Mouse (Mus musculus): ENCODE data around the gene Eepd1. TPM values are rescaled to one million over a fixed set of nuclear protein-coding genes. Genes with fewer than 3 reads are reported as not detected.
"Not testable (repeated sequence)": the region's sequence is repeated elsewhere in the genome, so short reads cannot be mapped to it uniquely, and the experiment has no call there.

Eepd1 gene
- polyA plus RNA-seq (2012; ENCODE audit: insufficient read depth, insufficient read length, missing spikeins): 13.9 and 15.6 TPM in 2 replicates

DNA sequence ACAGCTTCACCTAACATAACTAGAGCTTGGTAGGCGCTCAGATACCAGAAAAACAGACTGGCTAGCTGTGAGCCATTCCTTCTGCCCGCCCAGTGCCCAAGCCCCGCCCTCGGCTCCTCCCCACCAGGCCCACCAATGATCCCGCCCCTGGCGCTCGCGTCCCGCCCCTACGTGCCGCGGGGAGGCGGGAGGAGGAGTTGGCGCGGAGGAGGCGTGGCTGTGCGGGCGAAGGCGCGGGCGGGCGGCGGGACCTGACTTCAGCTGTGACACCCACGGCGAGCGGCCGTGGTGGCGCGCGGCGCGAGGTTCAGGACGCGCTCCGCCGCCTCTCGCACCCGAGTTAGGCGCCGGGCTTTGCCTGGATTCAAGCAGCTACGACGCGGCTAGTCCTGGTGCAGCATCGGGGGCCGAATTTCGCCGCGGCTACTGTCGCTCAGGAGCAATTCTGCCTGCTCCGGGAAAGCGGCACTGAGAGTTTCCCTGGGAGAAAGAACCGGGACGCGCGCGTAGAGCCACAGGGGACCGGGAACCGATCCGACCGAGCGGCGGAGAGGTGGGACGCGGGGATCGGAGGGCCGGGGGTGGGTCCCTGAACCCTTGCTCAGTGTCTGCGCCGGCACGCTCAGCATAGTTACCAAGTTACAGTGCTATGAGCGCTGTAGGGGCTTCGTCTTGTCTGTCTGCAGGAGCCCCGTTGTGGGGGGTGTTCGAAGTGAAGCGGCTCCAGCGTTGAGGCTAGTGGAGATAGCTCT lies at the start of gene Eepd1:
TSS of gene Eepd1 (plus strand) at position 204 of the 752 bp plus-strand sequence.
- Histone ChIP-seq H3K4me3 (ENCODE audit: insufficient read depth, low read depth, low read length) (peak within 1 kb of the TSS; percentile 93), H3K27ac (replicated peaks; ENCODE audit: low read depth, low read length) (peak within 1 kb of the TSS; percentile 61), H3K4me1 (ENCODE audit: control insufficient read depth, insufficient read depth, insufficient read length, low read length) (peaks cover 22% of the 10 kb centered on the region)

DNA sequence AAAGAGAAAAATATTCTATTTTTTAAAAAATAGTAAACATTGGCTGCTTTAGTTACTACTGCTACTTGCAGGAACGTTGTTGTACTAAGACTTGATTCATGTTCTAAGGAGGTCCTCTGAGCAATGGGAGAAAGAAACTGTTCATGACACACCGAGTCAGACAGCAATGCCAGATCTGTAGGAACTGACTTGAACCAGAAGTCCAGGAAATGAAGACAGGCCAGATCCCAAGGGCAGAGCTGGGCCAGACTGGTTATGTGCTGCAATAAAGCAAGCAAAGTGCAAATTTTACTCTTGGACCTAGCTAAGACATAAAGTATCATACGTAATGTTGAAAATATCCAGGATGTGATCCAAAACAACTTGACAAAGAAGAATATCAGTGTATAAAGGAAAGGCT lies 42.5 kb upstream of the Eepd1 start:
- Histone ChIP-seq H3K4me1 (ENCODE audit: control insufficient read depth, insufficient read depth, insufficient read length, low read length) (peaks cover 3% of the 10 kb centered on the region; the same call in 1 of the 2 replicates), H3K27ac (replicated peaks; ENCODE audit: low read depth, low read length) (peak overlapping the region; percentile 23; the same call in 1 of the 2 replicates), H3K4me3 (ENCODE audit: insufficient read depth, low read depth, low read length) (no peak overlapping the region)

DNA sequence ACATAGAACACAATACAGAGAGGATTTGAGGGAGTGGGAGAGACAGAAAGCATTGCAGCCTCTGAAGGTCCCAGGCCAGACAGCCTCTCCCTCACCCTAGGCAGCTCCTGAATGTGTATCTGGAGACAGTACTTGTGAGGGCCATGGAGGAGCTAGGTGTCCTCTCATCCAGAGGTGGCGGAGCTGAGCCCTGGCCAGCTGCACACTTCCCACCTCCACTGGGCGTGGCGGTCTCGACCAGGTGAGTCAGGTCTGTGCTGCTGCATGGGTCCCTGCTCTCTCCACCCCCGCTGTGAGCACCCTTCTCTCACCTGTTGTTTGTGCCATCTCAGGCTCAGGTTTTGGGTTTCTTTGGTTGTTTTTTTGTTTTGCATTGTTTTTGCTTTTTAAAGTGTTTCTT lies 41.3 kb upstream of the Eepd1 start:
- H3K4me1 ChIP-seq (ENCODE audit: control insufficient read depth, insufficient read depth, insufficient read length, low read length); H3K4me3 ChIP-seq (ENCODE audit: insufficient read depth, low read depth, low read length): not testable (repeated sequence)
- H3K27ac ChIP-seq (replicated peaks; ENCODE audit: low read depth, low read length): peak overlapping the region; percentile 68

DNA sequence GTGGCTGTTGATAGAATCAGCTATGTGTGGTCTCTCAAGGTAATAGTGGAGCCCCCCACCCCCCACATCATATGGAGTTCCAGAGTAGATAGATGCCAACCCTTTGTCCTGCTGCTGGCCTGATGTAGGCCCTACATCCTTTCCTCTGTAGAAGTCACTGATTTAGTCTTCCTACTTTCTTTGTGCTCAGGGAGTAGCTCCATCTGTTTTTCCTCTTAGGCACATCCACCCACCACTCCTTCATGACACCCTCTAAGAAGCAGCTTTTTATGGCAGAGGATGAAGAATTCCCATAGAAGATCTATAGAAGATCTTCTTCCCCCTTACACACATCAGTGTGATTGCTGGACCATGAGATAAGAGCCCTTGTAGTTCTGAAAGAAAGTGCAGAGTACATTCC lies 39.3 kb upstream of the Eepd1 start:
- peaks cover 3% of the 10 kb centered on the region; the same call in 1 of the 2 replicates for H3K4me1 ChIP-seq (ENCODE audit: control insufficient read depth, insufficient read depth, insufficient read length, low read length)
- no peak overlapping the region for H3K4me3 ChIP-seq (ENCODE audit: insufficient read depth, low read depth, low read length)
- no peak overlapping the region for H3K27ac ChIP-seq (replicated peaks; ENCODE audit: low read depth, low read length)

DNA sequence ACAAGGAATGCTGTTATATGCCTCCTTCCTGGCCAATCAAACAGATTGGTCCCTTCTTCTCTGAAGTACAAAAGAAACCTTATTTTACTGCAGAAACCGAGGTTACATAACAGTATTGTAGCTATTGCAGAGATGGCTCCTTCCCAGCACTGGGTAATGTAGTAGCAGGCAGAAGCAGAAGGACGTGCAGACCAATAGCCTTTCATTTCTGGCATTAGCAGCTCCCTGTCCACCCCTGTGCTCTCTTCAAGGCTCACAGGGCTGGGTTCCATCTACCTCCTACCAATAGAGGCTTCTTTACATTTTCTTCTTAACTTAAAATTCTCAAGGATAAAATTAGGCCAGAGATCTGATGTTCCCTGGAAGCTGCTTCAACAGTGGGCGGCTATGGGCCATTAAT lies 38.3 kb upstream of the Eepd1 start:
- Histone ChIP-seq H3K27ac (replicated peaks; ENCODE audit: low read depth, low read length) (0 out of 2 replicates have a peak overlapping the region, but pooled peaks have one; percentile 13), H3K4me3 (ENCODE audit: insufficient read depth, low read depth, low read length) (no peak overlapping the region), H3K4me1 (ENCODE audit: control insufficient read depth, insufficient read depth, insufficient read length, low read length) (peaks cover 3% of the 10 kb centered on the region; the same call in 1 of the 2 replicates)

DNA sequence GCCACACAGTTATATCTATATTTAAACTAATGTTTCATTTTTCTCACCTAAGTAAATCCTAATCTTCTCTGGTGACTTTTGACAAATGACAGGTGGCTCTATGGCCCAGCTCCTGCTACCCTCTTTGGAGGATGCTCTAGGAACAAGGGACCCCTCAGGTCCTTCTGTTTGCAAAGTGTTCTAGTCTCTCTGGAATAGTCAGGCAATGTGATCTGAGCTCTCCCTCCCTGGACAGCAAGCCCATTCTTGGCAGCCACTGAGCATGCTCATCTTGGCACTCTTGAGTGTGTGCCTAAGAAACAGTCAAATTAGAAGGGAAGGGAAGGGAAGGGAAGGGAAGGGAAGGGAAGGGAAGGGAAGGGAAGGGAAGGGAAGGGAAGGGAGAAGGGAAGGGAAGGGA lies 37.8 kb upstream of the Eepd1 start:
- H3K27ac ChIP-seq (replicated peaks; ENCODE audit: low read depth, low read length): no peak overlapping the region
- peaks cover 3% of the 10 kb centered on the region; the same call in 1 of the 2 replicates for H3K4me1 ChIP-seq (ENCODE audit: control insufficient read depth, insufficient read depth, insufficient read length, low read length)
- no peak overlapping the region for H3K4me3 ChIP-seq (ENCODE audit: insufficient read depth, low read depth, low read length)

DNA sequence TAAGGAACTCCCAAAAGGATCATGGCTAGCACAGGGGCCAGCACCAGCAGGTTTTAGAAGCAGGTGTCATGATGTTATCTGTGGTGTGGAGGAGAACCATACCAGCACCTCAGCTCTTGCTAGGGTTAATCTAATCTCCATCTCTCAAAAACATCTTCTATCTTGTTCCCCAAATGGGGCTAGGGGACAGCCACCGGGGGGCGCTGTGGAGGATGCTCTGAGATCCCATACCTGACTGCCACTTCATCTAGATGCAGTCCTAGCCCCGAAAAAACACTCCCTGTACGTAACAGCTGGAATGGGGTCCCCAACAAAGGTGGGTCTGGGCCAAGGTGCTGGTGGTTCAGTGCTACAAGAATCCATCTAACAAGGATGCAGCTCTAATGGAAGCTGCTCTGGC lies 31.0 kb upstream of the Eepd1 start:
- H3K4me3 ChIP-seq (ENCODE audit: insufficient read depth, low read depth, low read length): no peak overlapping the region
- no peak overlapping the region for H3K27ac ChIP-seq (replicated peaks; ENCODE audit: low read depth, low read length)
- no peaks in the 10 kb centered on the region for H3K4me1 ChIP-seq (ENCODE audit: control insufficient read depth, insufficient read depth, insufficient read length, low read length)

DNA sequence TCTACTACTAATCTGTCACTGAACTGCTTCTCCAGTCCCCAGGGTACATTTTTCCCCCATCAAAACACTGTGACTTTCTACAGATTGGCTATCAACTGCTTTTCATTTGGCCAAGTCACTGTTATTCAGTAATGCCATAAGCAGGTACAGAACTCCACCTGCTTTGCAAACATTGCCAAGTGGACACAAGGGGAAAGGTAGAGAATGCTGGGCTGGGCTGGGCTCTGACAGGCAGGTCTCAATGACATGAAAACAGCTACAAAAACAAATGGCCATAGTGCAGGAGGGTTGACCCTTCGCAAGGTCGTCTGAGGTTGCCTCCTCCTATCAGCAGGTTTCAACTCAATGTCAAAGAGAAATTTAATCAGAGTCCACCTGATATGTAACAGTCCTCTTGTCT lies 26.3 kb upstream of the Eepd1 start:
- Histone ChIP-seq H3K27ac (replicated peaks; ENCODE audit: low read depth, low read length) (no peak overlapping the region), H3K4me3 (ENCODE audit: insufficient read depth, low read depth, low read length) (no peak overlapping the region), H3K4me1 (ENCODE audit: control insufficient read depth, insufficient read depth, insufficient read length, low read length) (no peaks in the 10 kb centered on the region)

DNA sequence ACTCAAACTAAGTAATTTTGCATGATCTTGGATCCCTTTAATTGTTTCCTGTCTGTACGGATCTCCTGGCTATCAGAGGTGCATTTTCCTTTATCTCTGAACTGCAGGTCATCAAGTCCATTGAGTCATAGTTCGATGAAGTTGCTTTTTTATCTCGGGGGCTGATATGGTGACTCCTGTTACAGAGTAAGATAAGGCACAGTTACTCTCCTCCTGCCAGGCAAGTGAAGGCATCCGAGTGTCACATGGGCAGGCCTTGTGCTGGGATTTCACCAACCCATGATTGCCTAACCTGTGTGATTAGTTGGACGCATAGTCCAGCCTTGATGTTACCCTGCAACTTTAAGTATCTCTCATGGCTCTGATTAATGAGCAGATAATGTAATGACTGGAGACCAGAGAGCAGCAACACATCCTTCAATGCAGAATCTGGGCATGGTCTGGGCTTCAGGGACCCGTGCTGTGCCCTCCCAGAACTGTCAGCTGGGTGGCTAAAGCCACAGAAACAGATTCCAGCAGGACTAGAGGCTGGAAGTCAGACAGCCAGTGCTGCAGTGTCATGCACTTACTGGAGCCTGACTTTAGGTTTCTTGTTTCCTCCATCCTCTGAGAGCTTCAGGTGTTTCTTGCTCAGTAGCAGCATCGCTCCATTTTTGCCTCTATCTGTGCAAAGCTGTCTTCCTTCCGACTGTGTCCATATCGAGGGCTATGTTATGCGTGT lies 20.4 kb upstream of the Eepd1 start:
- H3K4me3 ChIP-seq (ENCODE audit: insufficient read depth, low read depth, low read length): no peak overlapping the region
- peaks cover 4% of the 10 kb centered on the region; the same call in 1 of the 2 replicates for H3K4me1 ChIP-seq (ENCODE audit: control insufficient read depth, insufficient read depth, insufficient read length, low read length)
- no peak overlapping the region for H3K27ac ChIP-seq (replicated peaks; ENCODE audit: low read depth, low read length)

DNA sequence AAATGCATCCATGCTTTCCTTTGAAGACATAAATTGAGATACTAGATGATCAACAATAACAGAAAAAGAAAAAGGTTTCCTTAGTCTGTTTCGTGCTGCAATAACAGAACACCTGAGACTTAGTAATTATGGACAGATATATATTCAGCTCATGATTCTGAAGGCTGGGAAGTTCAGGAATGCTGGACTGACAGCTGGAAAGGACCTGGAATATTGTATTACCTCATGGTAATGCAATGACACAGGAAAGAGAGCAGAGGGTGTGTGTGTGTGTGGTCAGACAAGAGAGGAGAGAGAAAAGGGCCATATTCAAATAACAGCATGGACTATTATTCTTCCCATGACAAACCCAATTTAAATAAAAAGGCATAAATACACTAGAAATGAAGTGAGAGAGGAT lies 17.0 kb upstream of the Eepd1 start:
- H3K4me3 ChIP-seq (ENCODE audit: insufficient read depth, low read depth, low read length): no peak overlapping the region
- H3K4me1 ChIP-seq (ENCODE audit: control insufficient read depth, insufficient read depth, insufficient read length, low read length): peaks cover 4% of the 10 kb centered on the region; the same call in 1 of the 2 replicates
- H3K27ac ChIP-seq (replicated peaks; ENCODE audit: low read depth, low read length): no peak overlapping the region

DNA sequence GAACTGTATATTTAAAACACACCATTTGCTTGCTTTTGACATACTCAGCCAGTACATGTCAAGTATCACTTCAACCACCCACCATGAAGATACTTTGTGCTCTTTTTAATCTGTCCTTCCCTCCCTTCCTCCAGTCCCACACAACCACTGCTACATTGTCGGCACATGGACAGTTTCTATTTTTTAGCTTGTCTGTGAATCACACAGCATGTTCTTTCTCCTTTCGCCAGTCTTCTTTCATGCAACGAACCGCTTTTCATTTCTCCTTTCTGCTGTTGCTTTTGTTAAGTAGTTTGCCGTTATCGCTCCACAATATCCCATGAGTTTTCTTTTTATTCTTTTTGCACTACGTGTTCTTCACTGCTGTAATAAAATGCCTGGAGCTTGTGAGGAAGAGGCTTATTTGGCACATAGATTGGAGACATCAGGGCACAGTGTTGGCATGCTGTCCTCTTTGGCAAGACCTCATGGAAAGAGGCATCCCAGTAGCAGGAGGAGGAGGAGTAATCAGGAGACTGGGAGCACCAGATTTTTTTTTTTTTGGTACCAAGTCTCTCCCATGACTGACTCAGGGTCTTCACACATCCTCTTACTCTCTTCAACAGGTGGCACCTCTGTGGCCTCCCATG lies 1.8 kb upstream of the Eepd1 start:
- Histone ChIP-seq H3K27ac (replicated peaks; ENCODE audit: low read depth, low read length) (no peak overlapping the region), H3K4me1 (ENCODE audit: control insufficient read depth, insufficient read depth, insufficient read length, low read length) (peaks cover 13% of the 10 kb centered on the region; the same call in 1 of the 2 replicates), H3K4me3 (ENCODE audit: insufficient read depth, low read depth, low read length) (no peak overlapping the region)

DNA sequence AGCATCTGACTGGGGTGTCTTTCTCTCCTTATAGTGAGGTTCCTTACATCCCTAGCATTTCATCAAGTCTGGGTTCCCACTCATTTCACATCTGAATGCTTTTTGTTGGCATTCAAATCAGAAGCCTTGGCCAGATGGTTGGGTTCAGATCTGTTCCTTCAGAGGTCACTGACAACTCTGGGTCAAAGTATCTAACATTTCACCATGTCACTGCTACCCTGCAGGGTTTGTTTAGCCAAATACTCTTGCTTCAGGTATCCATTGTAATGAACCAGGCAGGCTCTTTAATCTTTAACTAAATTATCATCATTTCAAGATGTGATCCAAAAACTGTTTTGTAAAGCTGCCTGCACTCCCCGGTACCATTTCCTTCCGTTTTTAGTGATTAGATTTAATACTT lies 671 bp upstream of the Eepd1 start:
- H3K27ac ChIP-seq (replicated peaks; ENCODE audit: low read depth, low read length): no peak overlapping the region
- H3K4me1 ChIP-seq (ENCODE audit: control insufficient read depth, insufficient read depth, insufficient read length, low read length): peaks cover 14% of the 10 kb centered on the region

DNA sequence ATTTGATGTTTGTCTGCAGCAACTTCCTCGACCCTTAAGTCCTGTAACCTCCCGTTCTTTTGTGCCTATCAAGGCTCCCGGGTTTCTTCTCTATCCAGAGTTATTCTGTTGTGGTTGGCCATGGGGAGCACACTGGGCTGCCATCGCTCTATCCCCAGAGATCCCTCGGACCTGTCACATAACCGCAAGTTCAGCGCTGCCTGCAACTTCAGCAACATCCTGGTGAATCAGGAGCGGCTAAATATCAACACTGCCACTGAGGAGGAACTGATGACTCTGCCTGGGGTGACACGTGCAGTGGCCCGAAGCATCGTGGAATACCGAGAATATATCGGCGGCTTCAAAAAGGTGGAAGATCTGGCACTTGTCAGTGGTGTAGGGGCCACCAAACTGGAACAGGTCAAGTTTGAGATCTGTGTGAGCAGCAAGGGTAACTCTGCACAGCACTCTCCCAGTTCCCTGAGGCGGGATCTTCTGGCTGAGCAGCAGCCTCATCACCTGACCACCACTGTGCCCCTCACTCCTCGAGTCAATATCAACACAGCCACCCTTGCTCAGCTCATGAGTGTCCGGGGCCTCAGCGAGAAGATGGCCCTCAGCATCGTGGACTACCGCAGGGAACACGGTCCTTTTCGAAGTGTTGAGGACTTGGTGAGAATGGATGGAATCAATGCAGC lies 1.1 kb downstream of the Eepd1 start:
- Histone ChIP-seq H3K4me1 (ENCODE audit: control insufficient read depth, insufficient read depth, insufficient read length, low read length) (peaks cover 22% of the 10 kb centered on the region), H3K27ac (replicated peaks; ENCODE audit: low read depth, low read length) (peak overlapping the region; percentile 61; the same call in 1 of the 2 replicates), H3K4me3 (ENCODE audit: insufficient read depth, low read depth, low read length) (peak overlapping the region; percentile 93)

More for the DNA sequence above, 671 bp upstream of the Eepd1 start:
- no peak overlapping the region for H3K4me3 ChIP-seq (ENCODE audit: insufficient read depth, low read depth, low read length)

DNA sequence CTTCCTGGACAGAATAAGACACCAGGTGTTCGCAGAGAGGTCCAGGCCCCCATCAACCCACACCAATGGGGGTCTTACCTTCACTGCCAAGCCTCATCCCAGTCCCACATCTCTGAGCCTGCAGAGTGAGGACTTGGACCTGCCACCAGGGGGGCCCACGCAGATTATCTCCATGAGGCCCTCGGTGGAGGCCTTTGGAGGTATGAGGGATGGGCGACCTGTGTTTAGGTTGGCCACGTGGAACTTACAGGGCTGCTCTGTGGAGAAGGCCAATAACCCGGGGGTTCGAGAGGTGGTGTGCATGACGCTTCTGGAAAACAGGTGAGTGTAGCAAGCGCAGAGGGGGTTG lies 1.6 kb downstream of the Eepd1 start:
- Histone ChIP-seq H3K4me3 (ENCODE audit: insufficient read depth, low read depth, low read length) (peak overlapping the region; percentile 93), H3K4me1 (ENCODE audit: control insufficient read depth, insufficient read depth, insufficient read length, low read length) (peaks cover 24% of the 10 kb centered on the region), H3K27ac (replicated peaks; ENCODE audit: low read depth, low read length) (peak overlapping the region; percentile 35; the same call in 1 of the 2 replicates)
